Mouse (Mus musculus) CH12.LX (cell line): ENCODE results near the gene B230217C12Rik.

Experiments used
- CHD1 ChIP-seq: IDR thresholded peaks from 2 replicates; pipeline ENCODE4 v1.6.1; 2012; ENCODE audit warnings: low read depth, low read length, improper control_type of control experiment, inconsistent platforms
- CTCF ChIP-seq, 2 experiments: IDR thresholded peaks in 1 of 2; conservative IDR thresholded peaks in 1 of 2; 2 replicates each; pipeline ENCODE4 v1.5.1; 2011 to 2012; ENCODE audit warnings: low read depth in 2 of 2, low read length in 2 of 2, improper control_type of control experiment in 1 of 2, inconsistent platforms in 1 of 2, mild to moderate bottlenecking in 1 of 2, moderate library complexity in 1 of 2
- E2F4 ChIP-seq: IDR thresholded peaks from 2 replicates; pipeline ENCODE4 v1.6.1; 2011; ENCODE audit warnings: low read depth, low read length, improper control_type of control experiment; ENCODE audit not compliant: insufficient replicate concordance
- JUND ChIP-seq: conservative IDR thresholded peaks from 2 replicates; pipeline ENCODE4 v1.6.1; 2011; ENCODE audit warnings: low read depth, low read length, improper control_type of control experiment
- MYC ChIP-seq: IDR thresholded peaks from 2 replicates; pipeline ENCODE4 v1.6.1; 2011; ENCODE audit warnings: low read depth, mild to moderate bottlenecking, improper control_type of control experiment, low read length
- NELFE ChIP-seq: IDR thresholded peaks from 2 replicates; pipeline ENCODE4 v1.6.1; 2011; ENCODE audit warnings: low read depth, low read length, improper control_type of control experiment
- NRF1 ChIP-seq: IDR thresholded peaks from 2 replicates; pipeline ENCODE4 v1.6.1; 2014; ENCODE audit warnings: low read depth, mild to moderate bottlenecking, inconsistent platforms, low read length, improper control_type of control experiment, moderate library complexity
- POLR2A ChIP-seq: IDR thresholded peaks from 2 replicates; pipeline ENCODE4 v1.6.1; 2011; ENCODE audit warnings: low read depth, mild to moderate bottlenecking, improper control_type of control experiment, low read length
- RCOR1 ChIP-seq: conservative IDR thresholded peaks from 2 replicates; pipeline ENCODE4 v1.6.1; 2012; ENCODE audit warnings: low read depth, mild to moderate bottlenecking, inconsistent platforms, low read length, improper control_type of control experiment
- SIN3A ChIP-seq: IDR thresholded peaks from 2 replicates; pipeline ENCODE4 v1.6.1; 2012; ENCODE audit warnings: low read length, improper control_type of control experiment, inconsistent platforms
- USF1 ChIP-seq: IDR thresholded peaks from 2 replicates; pipeline ENCODE4 v1.6.1; 2014; ENCODE audit warnings: low read depth, mild to moderate bottlenecking, inconsistent platforms, low read length, improper control_type of control experiment

- TF ChIP-seq CHD1 (no peak), CTCF (conservative IDR thresholded peaks at IDR 0.05 in 1 of 2, IDR thresholded peaks at IDR 0.05 in 1 of 2; ENCODE audit: low read depth in 2 of 2, low read length in 2 of 2) (no peak), JUND (no peak), RCOR1 (no peak), USF1 (no peak), NRF1 (no peak), POLR2A (no peak), E2F4 (no peak), NELFE (no peak), SIN3A (no peak), MYC (no peak)
These were observed 15.7 kb upstream of the B230217C12Rik start for GRCm38 (mm10) chr11:97824895-97825294.
